Mouse (Mus musculus) intestine, postnatal 0 days (tissue): Measurements from ENCODE around the gene Ppa2. TPM values are rescaled to one million over a fixed set of nuclear protein-coding genes. Genes with fewer than 3 reads are reported as not detected.
A peak's percentile ranks its signal among the peaks of the same experiment; 100 is the strongest.

Source experiments
- ATAC-seq: fragments of 200-750 bp; cut with Nextera tagmentation; 2 replicates; pipeline ENCODE4 v1.8.0; 2017; ENCODE audit warnings: mild to moderate bottlenecking, moderate TSS enrichment, moderate library complexity
- H3K27ac ChIP-seq: fragments of 300-500 bp; sonication (generic); 2 replicates; pipeline ENCODE4 v1.5.1; 2014; ENCODE audit warnings: mild to moderate bottlenecking, low read depth, low read length, moderate library complexity
- H3K27me3 ChIP-seq: fragments of 300-500 bp; sonication (generic); replicated peaks from 2 replicates; pipeline ENCODE4 v1.6.1; 2014; ENCODE audit warnings: low read length, mixed read lengths; ENCODE audit not compliant: control insufficient read depth, insufficient read depth
- H3K36me3 ChIP-seq: fragments of 300-500 bp; sonication (generic); 2 replicates; pipeline ENCODE4 v1.6.1; 2014; ENCODE audit warnings: mild to moderate bottlenecking, moderate library complexity; ENCODE audit not compliant: control insufficient read depth, insufficient read depth
- H3K4me1 ChIP-seq: fragments of 300-500 bp; sonication (generic); replicated peaks from 2 replicates; pipeline ENCODE4 v1.6.1; 2014; ENCODE audit warnings: antibody characterized with exemption, low read length, mixed read lengths; ENCODE audit not compliant: control insufficient read depth, insufficient read depth
- H3K4me2 ChIP-seq: fragments of 300-500 bp; sonication (generic); replicated peaks from 2 replicates; pipeline ENCODE4 v1.6.1; 2014; ENCODE audit warnings: low read depth, mild to moderate bottlenecking, moderate library complexity
- H3K4me3 ChIP-seq: fragments of 300-500 bp; sonication (generic); 2 replicates; pipeline ENCODE4 v1.5.1; 2014; ENCODE audit warnings: low read depth, low read length
- H3K9ac ChIP-seq: fragments of 300-500 bp; sonication (generic); 2 replicates; pipeline ENCODE4 v1.6.1; 2014; ENCODE audit warnings: mild to moderate bottlenecking, low read depth, low read length
- H3K9me3 ChIP-seq: fragments of 300-500 bp; sonication (generic); 2 replicates; pipeline ENCODE4 v1.6.1; 2016; ENCODE audit warnings: mixed run types; ENCODE audit not compliant: control insufficient read depth
- CTCF ChIP-seq: sonication (generic); IDR thresholded peaks from 2 replicates; pipeline ENCODE4 v1.5.1; 2016; ENCODE audit warnings: low read depth, mild to moderate bottlenecking, control low read depth, antibody characterized with exemption, moderate library complexity
- WGBS: fragments of 180-500 bp; shearing (Covaris S2); extraction: QIAGEN DNeasy Blood & Tissue Kit; methylation state at CpG from one replicate; pipeline ENCODE4 v1.1.7; 2014; 5-methylcytosine and 5-hydroxymethylcytosine counted together
- polyA plus RNA-seq: library from polyadenylated mRNA; unstranded; fragments of >200 nt; fragmentation: Nextera tagmentation; extraction: Ambion mirVana; gene quantifications from 2 replicates; pipeline ENCODE4 v1.2.1, GENCODE M21; 2015

The Ppa2 gene
- polyA plus RNA-seq, 1 experiment from 2014 or later: 111 TPM

DNA sequence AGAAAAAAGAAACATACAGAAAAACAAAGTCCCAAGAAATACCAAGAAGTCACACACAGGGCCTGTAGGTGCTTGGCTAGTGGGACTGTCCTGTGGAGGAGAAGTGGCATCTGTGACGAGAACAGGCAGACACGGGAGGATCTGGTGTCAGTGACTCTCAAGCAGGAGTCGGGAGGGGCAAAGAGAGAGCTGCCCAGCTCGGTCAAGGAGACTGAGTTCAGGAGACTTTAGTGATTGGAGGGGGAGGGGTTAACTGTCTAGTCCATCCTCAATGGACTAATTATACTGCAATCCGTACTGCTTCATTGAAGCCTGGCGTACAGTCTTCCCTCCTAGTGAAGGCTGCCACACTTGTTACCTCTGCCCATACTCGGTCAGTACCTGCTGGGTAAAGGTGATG is 77.4 kb downstream of the Ppa2 start:
- 75% methylated on average over 7 of the region's 7 CpGs for WGBS
- Histone ChIP-seq H3K9me3 (no peaks in the 10 kb centered on the region), H3K4me1 (no peaks in the 10 kb centered on the region), H3K4me3 (no peak overlapping the region), H3K27me3 (no peaks in the 10 kb centered on the region), H3K4me2 (no peak overlapping the region), H3K9ac (no peak overlapping the region), H3K27ac (no peak overlapping the region), H3K36me3 (no peaks in the 10 kb centered on the region)
- no peak for ATAC-seq
- no peak for TF ChIP-seq CTCF

DNA sequence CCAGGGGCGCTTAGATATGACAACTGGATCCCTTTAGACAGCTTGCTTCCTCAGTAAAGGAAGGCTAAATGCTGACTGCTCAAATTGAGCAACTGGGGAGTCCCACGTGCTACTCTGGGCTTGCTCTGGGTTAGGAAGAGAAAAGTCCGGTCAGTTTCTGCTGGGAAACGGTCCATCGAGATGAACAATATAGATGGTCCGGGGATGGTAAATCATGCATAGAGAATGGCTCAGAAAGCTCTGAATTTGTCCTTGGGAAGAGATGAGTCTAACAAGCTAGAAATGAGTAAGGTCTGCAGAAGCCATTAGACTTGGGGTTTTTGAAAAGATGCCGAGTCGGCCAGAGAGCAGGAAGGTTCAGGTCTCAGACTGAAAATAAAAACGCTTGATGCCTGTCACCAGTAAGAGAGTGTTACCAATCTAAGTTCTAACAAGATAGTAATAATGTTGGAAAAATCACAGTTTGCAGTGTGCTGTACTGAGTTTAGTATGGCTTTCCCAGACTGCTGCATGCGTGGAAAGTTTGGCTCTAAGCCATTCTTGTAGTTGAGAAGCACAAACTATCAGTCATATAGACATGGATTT is 80.0 kb downstream of the Ppa2 start:
- TF ChIP-seq CTCF: no peak
- H3K27ac ChIP-seq: no peak overlapping the region
- H3K36me3 ChIP-seq: no peaks in the 10 kb centered on the region
- 94% methylated on average over 10 of the region's 10 CpGs for WGBS
- no peaks in the 10 kb centered on the region for H3K4me1 ChIP-seq
- H3K4me3 ChIP-seq: no peak overlapping the region
- ATAC-seq: no peak
- no peaks in the 10 kb centered on the region for H3K27me3 ChIP-seq
- no peak overlapping the region for H3K4me2 ChIP-seq
- no peaks in the 10 kb centered on the region for H3K9me3 ChIP-seq
- no peak overlapping the region for H3K9ac ChIP-seq

DNA sequence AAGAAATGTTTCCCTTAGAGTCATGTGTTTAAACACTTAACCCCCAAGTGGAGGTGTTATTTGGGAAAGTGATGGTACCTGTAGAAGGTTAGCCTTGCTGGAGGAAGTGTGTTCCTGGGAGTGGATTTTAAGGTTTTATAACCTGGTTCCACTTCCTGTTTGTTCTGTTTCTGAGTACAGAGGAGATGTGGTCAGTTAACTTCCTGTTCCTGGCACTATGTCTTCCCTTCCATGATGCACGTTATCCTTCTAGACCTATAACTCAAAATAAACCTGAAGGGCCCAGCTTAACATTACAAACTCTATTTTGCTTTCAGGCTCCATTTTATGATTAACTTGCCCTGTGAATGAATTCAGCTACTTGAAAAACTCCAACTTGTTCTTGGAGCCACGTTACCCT is 84.6 kb downstream of the Ppa2 start:
- Histone ChIP-seq H3K27me3 (no peaks in the 10 kb centered on the region), H3K4me2 (no peak overlapping the region), H3K4me1 (no peaks in the 10 kb centered on the region), H3K9me3 (no peaks in the 10 kb centered on the region), H3K27ac (no peak overlapping the region), H3K9ac (no peak overlapping the region), H3K36me3 (no peaks in the 10 kb centered on the region), H3K4me3 (no peak overlapping the region)
- 75% methylated on average over 2 of the region's 2 CpGs for WGBS
- no peak for TF ChIP-seq CTCF
- ATAC-seq: no peak

- no peak for ATAC-seq
- Histone ChIP-seq H3K4me2 (no peak overlapping the region), H3K4me1 (no peaks in the 10 kb centered on the region), H3K9me3 (no peaks in the 10 kb centered on the region), H3K27me3 (no peaks in the 10 kb centered on the region), H3K4me3 (no peak overlapping the region), H3K36me3 (no peaks in the 10 kb centered on the region), H3K27ac (no peak overlapping the region), H3K9ac (no peak overlapping the region)
- TF ChIP-seq CTCF: no peak
- WGBS: 85% methylated on average over 4 of the region's 4 CpGs
Measured at GRCm38 (mm10) chr3:133403849-133404248, 93.9 kb downstream of the Ppa2 start.

GRCm38 (mm10) chr3:133405636-133406035 is 95.7 kb downstream of the Ppa2 start:
- H3K4me1 ChIP-seq: no peaks in the 10 kb centered on the region
- H3K9me3 ChIP-seq: no peaks in the 10 kb centered on the region
- no peak overlapping the region for H3K4me3 ChIP-seq
- no peaks in the 10 kb centered on the region for H3K36me3 ChIP-seq
- TF ChIP-seq CTCF: no peak
- 91% methylated on average over 3 of the region's 3 CpGs for WGBS
- H3K9ac ChIP-seq: no peak overlapping the region
- no peak overlapping the region for H3K27ac ChIP-seq
- H3K4me2 ChIP-seq: no peak overlapping the region
- ATAC-seq: no peak
- H3K27me3 ChIP-seq: no peaks in the 10 kb centered on the region

- Histone ChIP-seq H3K4me3 (no peak overlapping the region), H3K4me2 (no peak overlapping the region), H3K27me3 (no peaks in the 10 kb centered on the region), H3K4me1 (no peaks in the 10 kb centered on the region), H3K27ac (no peak overlapping the region), H3K9ac (no peak overlapping the region), H3K36me3 (no peaks in the 10 kb centered on the region), H3K9me3 (no peaks in the 10 kb centered on the region)
- peak; percentile 34; the same call in 1 of the 2 replicates for TF ChIP-seq CTCF
- no peak for ATAC-seq
- WGBS: 82% methylated on average over 5 of the region's 5 CpGs
Measured at GRCm38 (mm10) chr3:133406248-133406647, 96.3 kb downstream of the Ppa2 start.
